Mouse (Mus musculus): ENCODE measurements around the gene Mthfd1. TPM values are rescaled to one million over a fixed set of nuclear protein-coding genes. Genes with fewer than 3 reads are reported as not detected.

Gene Mthfd1
- polyA plus RNA-seq, 1 experiment from 2014 or later = 62.5 TPM

DNA sequence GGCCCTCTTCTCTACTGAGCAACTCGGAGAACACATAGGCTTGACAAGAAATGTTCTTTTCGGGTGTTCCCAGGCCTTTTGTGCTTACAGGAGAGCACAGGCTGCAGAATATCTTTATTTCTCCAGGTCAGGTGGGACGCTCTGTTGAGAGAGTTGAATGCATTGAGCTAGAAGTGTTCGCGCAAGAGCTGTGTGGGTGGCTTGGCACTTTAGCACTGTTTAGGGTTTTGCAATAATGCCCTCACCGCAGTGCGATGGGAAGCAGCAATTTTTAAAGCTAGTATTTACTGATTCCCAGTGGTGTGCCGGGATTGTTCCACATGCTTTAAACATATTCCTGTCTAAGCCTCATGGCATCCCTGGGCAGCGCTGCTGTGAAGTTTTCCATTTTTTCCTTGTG is 56.1 kb downstream of the Mthfd1 start:
- DNase-seq (ENCODE audit: low spot score) = no peak
- 95% methylated on average over 9 of the region's 9 CpGs for WGBS
- Histone ChIP-seq H3K4me3 (no peak overlapping the region), H3K9me3 (no peaks in the 10 kb centered on the region), H3K4me1 (replicated peaks) (peaks cover 21% of the 10 kb centered on the region), H3K27ac (peak overlapping the region; percentile 53; the same call in 1 of the 2 replicates), H3K27me3 (ENCODE audit: insufficient read depth, poor library complexity, severe bottlenecking) (no peaks in the 10 kb centered on the region), H3K36me3 (peaks cover 83% of the 10 kb centered on the region)

DNA sequence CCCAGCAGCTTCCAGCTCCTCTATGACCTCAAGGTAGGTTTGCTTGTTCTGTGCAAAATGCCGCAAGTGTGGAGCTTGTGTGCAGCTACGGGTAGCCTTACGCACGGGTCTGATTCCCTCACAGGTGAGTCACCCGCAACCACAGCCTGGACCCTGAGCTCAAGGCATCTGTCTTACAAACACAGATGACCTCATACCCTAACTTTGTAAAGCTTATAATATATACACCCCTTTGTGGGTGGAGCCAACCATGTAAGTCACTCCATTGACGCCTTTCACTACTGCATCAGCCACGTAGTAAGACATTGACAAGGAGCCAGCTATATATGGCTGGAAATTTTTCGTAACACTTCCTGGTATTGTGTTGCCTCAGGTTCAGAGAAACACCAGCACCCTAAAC is 56.9 kb downstream of the Mthfd1 start:
- Histone ChIP-seq H3K27ac (no peak overlapping the region), H3K27me3 (ENCODE audit: insufficient read depth, poor library complexity, severe bottlenecking) (no peaks in the 10 kb centered on the region), H3K4me1 (replicated peaks) (peaks cover 18% of the 10 kb centered on the region), H3K36me3 (peaks cover 80% of the 10 kb centered on the region), H3K9me3 (no peaks in the 10 kb centered on the region), H3K4me3 (no peak overlapping the region)
- WGBS = 94% methylated on average over 8 of the region's 8 CpGs
- no peak for DNase-seq (ENCODE audit: low spot score)

GRCm38 (mm10) chr12:76318282-76319212 is 63.4 kb downstream of the Mthfd1 start:
- peak overlapping the region; percentile 53; the same call in 1 of the 2 replicates for H3K27ac ChIP-seq
- 77% methylated on average over 9 of the region's 9 CpGs for WGBS
- no peaks in the 10 kb centered on the region for H3K9me3 ChIP-seq
- no peak for DNase-seq (ENCODE audit: low spot score)
- peaks cover 66% of the 10 kb centered on the region for H3K36me3 ChIP-seq
- H3K27me3 ChIP-seq (ENCODE audit: insufficient read depth, poor library complexity, severe bottlenecking) = no peaks in the 10 kb centered on the region
- peaks cover 3% of the 10 kb centered on the region; the same call in 1 of the 2 replicates for H3K4me1 ChIP-seq (replicated peaks)
- H3K4me3 ChIP-seq = no peak overlapping the region

- Histone ChIP-seq H3K4me1 (replicated peaks) (peaks cover 16% of the 10 kb centered on the region), H3K27ac (peak within 1 kb of the TSS; percentile 87), H3K27me3 (ENCODE audit: insufficient read depth, poor library complexity, severe bottlenecking) (peaks cover 14% of the 10 kb centered on the region), H3K9me3 (no peaks in the 10 kb centered on the region), H3K36me3 (peaks cover 34% of the 10 kb centered on the region), H3K4me3 (peak within 1 kb of the TSS; percentile 70)
- peak; percentile 91 for DNase-seq (ENCODE audit: low spot score)
- 2% methylated on average over 53 of the region's 53 CpGs for WGBS
Observed at GRCm38 (mm10) chr12:76324679-76325431, 69.8 kb downstream of the Mthfd1 start, which contains the start of gene Akap5. Akap5 (plus strand) TSS chr12:76324891.

- no peak overlapping the region for H3K27ac ChIP-seq
- H3K9me3 ChIP-seq = no peaks in the 10 kb centered on the region
- H3K27me3 ChIP-seq (ENCODE audit: insufficient read depth, poor library complexity, severe bottlenecking) = peaks cover 14% of the 10 kb centered on the region
- no peak for DNase-seq (ENCODE audit: low spot score)
- peaks cover 16% of the 10 kb centered on the region for H3K4me1 ChIP-seq (replicated peaks)
- WGBS = 92% methylated on average over 23 of the region's 23 CpGs
- no peak overlapping the region for H3K4me3 ChIP-seq
- H3K36me3 ChIP-seq = peaks cover 23% of the 10 kb centered on the region
Observed at GRCm38 (mm10) chr12:76326437-76327220, 71.5 kb downstream of the Mthfd1 start.

DNA sequence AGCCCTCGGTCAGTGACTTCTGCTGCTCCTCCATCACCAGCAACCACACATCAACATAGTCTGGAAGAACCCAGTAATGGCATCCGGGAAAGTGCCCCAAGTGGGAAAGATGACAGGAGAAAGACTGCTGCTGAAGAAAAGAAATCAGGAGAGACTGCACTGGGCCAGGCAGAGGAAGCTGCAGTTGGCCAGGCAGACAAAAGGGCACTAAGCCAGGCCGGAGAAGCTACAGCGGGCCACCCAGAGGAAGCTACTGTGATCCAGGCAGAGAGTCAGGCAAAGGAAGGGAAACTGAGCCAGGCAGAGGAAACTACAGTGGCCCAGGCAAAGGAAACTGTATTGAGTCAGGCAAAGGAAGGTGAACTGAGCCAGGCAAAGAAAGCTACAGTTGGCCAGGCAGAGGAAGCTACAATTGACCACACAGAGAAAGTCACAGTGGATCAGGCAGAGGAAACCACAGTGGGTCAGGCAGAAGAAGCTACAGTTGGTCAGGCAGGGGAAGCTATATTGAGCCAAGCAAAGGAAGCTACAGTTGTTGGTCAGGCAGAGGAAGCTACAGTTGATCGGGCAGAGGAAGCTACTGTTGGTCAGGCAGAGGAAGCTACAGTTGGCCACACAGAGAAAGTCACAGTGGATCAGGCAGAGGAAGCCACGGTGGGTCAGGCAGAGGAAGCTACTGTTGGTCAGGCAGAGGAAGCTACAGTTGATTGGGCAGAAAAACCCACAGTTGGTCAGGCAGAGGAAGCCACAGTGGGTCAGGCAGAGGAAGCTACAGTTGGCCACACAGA is 73.7 kb downstream of the Mthfd1 start:
- Histone ChIP-seq H3K36me3 (peaks cover 22% of the 10 kb centered on the region), H3K27ac (no peak overlapping the region), H3K4me3 (no peak overlapping the region), H3K9me3 (no peaks in the 10 kb centered on the region), H3K27me3 (ENCODE audit: insufficient read depth, poor library complexity, severe bottlenecking) (peaks cover 14% of the 10 kb centered on the region), H3K4me1 (replicated peaks) (peaks cover 16% of the 10 kb centered on the region)
- no peak for DNase-seq (ENCODE audit: low spot score)
- WGBS = 90% methylated on average over 6 of the region's 6 CpGs

DNA sequence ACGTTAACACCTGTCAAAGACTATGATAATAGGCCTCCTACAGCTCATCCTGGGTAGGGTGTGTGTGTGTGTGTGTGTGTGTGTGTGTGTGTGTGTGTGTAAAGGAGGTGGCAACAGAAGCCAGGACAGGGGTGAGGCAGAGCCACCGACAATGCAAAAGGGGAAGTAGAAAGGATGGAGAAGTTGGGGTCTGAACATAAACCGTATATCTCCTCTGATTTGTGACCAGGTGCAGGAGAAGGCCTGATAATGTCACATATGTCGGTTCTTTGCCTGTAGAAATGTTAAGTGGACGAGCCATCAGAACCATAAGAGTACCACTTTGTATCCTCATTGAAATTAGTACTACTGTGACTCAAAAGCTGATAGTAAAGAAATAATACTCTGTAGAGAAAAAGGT is 78.6 kb downstream of the Mthfd1 start:
- no peaks in the 10 kb centered on the region for H3K4me1 ChIP-seq (replicated peaks)
- peaks cover 11% of the 10 kb centered on the region for H3K36me3 ChIP-seq
- H3K27me3 ChIP-seq (ENCODE audit: insufficient read depth, poor library complexity, severe bottlenecking) = no peaks in the 10 kb centered on the region
- no peak overlapping the region for H3K27ac ChIP-seq
- H3K9me3 ChIP-seq = no peaks in the 10 kb centered on the region
- H3K4me3 ChIP-seq = no peak overlapping the region
- DNase-seq (ENCODE audit: low spot score) = no peak
- 93% methylated on average over 5 of the region's 5 CpGs for WGBS

DNA sequence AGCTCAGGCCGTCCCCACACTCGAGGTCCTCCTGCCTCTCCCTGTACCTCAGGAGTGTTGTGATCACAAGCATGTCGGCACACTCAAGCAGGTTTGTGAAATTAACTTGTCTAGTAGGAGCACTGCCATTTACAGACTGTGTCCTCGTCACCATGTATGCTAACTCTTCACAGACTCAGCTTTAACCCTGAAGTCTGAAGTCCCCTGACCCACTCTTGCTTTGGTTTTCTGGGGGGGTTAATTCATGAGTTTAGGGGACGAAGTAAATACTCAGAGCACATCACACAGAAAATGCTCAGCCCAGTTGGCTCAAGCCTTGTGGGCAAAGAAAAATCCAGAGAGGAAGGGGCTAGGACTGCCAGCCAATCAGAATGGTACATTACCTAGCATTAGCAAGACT is 80.5 kb downstream of the Mthfd1 start:
- H3K4me3 ChIP-seq = no peak overlapping the region
- no peak for DNase-seq (ENCODE audit: low spot score)
- 86% methylated on average over 5 of the region's 5 CpGs for WGBS
- H3K36me3 ChIP-seq = 0 out of 2 replicates have a peak, but pooled peaks cover 6% of the 10 kb centered on the region
- no peaks in the 10 kb centered on the region for H3K9me3 ChIP-seq
- H3K4me1 ChIP-seq (replicated peaks) = no peaks in the 10 kb centered on the region
- H3K27me3 ChIP-seq (ENCODE audit: insufficient read depth, poor library complexity, severe bottlenecking) = no peaks in the 10 kb centered on the region
- no peak overlapping the region for H3K27ac ChIP-seq

DNA sequence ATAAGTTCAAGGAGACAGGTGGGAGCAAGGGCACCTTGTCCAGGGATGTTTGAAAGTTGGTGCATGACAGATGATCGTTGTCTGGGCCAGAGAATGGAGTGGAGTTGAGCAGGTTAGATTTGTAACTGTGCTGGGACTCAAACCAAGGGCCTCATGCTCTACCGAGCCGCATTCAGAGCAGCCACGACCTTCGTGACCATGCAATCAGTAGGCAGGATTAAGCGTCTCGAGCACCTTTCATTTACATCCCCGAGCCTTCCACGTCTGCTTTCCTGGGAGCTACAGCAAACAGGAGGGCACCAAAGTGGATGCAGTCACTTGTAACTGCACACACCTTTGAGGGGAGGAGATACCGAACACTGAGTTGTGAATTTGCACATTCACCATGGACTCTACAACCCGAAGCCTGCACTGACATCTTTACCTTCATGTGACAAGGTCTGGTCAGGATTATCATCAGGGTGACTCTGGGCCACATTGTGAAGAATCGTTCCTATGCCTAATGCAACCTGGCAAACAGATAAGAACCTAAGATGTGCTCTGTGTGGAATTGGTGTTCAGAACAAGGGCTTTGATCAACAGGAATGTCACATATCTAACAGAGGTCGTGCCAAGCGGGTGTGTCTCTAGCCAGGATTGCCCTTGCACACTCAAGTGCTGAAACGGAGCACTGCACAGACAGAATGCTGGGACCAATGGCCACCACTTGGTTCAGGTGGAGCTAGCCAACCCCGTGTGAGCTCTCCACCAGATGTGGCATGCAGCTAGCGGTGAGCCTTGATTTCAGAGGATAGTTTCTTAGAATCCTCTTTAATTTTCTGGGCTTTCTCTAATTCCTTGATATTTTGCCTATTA is 81.2 kb downstream of the Mthfd1 start:
- 86% methylated on average over 17 of the region's 17 CpGs for WGBS

DNA sequence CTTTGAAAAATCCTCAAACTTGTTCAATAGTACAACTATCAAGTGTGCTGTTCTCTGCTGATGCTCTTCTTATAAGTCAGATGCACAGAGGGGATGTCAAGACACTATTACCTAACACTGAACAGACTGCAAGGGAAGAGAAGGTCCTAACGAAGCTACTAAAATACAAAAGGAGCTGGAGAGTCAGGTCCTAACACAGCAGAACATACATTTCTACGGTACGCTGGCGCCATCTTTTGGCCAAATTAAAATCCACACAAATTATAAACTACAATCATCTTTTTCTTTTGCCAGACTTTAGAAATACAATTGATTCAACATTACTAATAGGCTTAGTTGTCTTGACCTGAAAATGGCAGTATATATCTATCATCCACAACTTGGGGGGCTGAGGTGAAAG is 86.0 kb downstream of the Mthfd1 start:
- H3K4me3 ChIP-seq = no peak overlapping the region
- no peaks in the 10 kb centered on the region for H3K9me3 ChIP-seq
- H3K27ac ChIP-seq = no peak overlapping the region
- no peaks in the 10 kb centered on the region for H3K27me3 ChIP-seq (ENCODE audit: insufficient read depth, poor library complexity, severe bottlenecking)
- WGBS = 13% methylated on average over 4 of the region's 4 CpGs
- DNase-seq (ENCODE audit: low spot score) = peak; percentile 18
- H3K4me1 ChIP-seq (replicated peaks) = no peaks in the 10 kb centered on the region
- H3K36me3 ChIP-seq = peaks cover 18% of the 10 kb centered on the region

More for the DNA sequence above, 81.2 kb downstream of the Mthfd1 start:
- Histone ChIP-seq H3K27me3 (ENCODE audit: insufficient read depth, poor library complexity, severe bottlenecking) (no peaks in the 10 kb centered on the region), H3K27ac (no peak overlapping the region), H3K4me3 (no peak overlapping the region), H3K4me1 (replicated peaks) (no peaks in the 10 kb centered on the region), H3K36me3 (no peaks in the 10 kb centered on the region), H3K9me3 (no peaks in the 10 kb centered on the region)
- DNase-seq (ENCODE audit: low spot score) = no peak

DNA sequence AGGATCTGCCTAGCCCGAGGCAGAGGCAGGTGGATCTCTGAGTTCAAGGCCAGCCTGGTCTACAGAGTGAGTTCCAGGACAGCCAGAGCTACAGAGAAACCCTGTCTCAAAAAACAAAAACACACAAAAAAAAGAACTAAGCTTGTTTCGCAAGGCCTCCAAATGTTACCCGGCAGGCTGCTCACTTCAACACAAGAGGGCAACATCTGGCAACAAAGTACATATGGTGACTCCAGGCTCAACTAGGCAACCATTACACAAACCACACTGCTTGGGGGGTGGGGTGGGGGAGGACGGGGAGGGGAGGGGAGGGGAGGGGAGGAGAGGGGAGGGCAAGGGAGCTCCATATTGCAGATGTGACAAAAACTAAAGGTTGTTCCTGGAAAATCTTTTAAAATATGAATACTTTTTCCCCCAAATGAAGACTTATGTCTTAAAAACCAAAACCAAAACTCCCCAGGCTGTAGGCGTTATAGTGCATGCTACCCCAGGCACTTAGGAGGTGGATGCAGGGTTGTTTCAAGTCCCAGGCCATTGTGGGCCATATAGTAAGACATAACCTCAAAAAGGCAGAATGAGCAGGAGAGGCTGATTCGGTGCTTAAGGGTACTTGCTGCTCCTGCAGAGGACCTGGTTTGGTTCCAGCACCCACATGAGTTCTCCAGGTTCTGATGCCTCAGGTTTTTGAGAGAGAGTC is 90.8 kb downstream of the Mthfd1 start:
- 80% methylated on average over 6 of the region's 6 CpGs for WGBS
- Histone ChIP-seq H3K27ac (no peak overlapping the region), H3K27me3 (ENCODE audit: insufficient read depth, poor library complexity, severe bottlenecking) (no peaks in the 10 kb centered on the region), H3K36me3 (peaks cover 56% of the 10 kb centered on the region), H3K4me1 (replicated peaks) (no peaks in the 10 kb centered on the region), H3K9me3 (no peaks in the 10 kb centered on the region), H3K4me3 (no peak overlapping the region)
- no peak for DNase-seq (ENCODE audit: low spot score)
